Mouse (Mus musculus): ENCODE measurements around the gene Prdx2.

DNA sequence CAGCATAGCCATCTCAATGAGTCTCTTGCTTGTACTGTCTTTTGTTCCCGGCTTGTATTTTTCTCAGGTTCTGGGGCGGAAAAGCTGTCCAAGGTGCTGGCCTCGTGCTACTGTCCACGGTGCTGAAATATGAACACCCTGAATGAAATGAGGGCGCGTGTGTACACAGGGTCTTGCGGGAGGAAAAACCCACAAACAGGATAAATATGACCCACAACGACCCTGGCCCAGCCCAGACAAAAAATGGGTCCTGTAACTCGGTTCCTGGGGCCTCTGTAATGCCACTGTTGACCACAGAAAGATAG lies 22.2 kb upstream of the Prdx2 start:
- TF ChIP-seq CTCF (IDR thresholded peaks at IDR 0.05; ENCODE audit: control insufficient read depth, insufficient read depth, low read length), result no peak
- TF ChIP-seq POLR2A (IDR thresholded peaks at IDR 0.05; ENCODE audit: borderline replicate concordance, control insufficient read depth, low read depth, low read length), result no peak

Data from bone marrow, adult 2 months (tissue).